Mouse (Mus musculus) thymus, adult 2 months (tissue): ENCODE measurements around the gene Ntrk3.

Source experiments
- CTCF ChIP-seq: fragments of 200-500 bp; IDR thresholded peaks from 2 replicates; pipeline ENCODE4 v1.5.1; 2012; ENCODE audit warnings: mild to moderate bottlenecking, control low read depth, low read length, moderate library complexity, borderline replicate concordance; ENCODE audit not compliant: control insufficient read depth, poor library complexity, insufficient read depth; ENCODE audit errors: extremely low read depth
- POLR2A ChIP-seq: fragments of 200-500 bp; IDR thresholded peaks from 2 replicates; pipeline ENCODE4 v1.6.1; 2012; ENCODE audit warnings: mild to moderate bottlenecking, low read length, control low read depth, moderate library complexity; ENCODE audit not compliant: control insufficient read depth, poor library complexity, insufficient read depth; ENCODE audit errors: extremely low read depth

- TF ChIP-seq CTCF (no peak), POLR2A (no peak)
These were observed 182.3 kb downstream of the Ntrk3 start for GRCm38 (mm10) chr7:78555532-78555931.
